Mouse (Mus musculus) bone marrow, adult 2 months (tissue): ENCODE measurements around the gene Yif1a.

Experiments
- CTCF ChIP-seq: fragments of 200-500 bp; IDR thresholded peaks from 2 replicates; pipeline ENCODE4 v1.5.1; 2011; ENCODE audit warnings: low read length, control low read depth; ENCODE audit not compliant: control insufficient read depth, insufficient read depth
- POLR2A ChIP-seq: fragments of 200-500 bp; IDR thresholded peaks from 2 replicates; pipeline ENCODE4 v1.6.1; 2011; ENCODE audit warnings: low read depth, mild to moderate bottlenecking, control low read depth, low read length, borderline replicate concordance; ENCODE audit not compliant: control insufficient read depth

DNA sequence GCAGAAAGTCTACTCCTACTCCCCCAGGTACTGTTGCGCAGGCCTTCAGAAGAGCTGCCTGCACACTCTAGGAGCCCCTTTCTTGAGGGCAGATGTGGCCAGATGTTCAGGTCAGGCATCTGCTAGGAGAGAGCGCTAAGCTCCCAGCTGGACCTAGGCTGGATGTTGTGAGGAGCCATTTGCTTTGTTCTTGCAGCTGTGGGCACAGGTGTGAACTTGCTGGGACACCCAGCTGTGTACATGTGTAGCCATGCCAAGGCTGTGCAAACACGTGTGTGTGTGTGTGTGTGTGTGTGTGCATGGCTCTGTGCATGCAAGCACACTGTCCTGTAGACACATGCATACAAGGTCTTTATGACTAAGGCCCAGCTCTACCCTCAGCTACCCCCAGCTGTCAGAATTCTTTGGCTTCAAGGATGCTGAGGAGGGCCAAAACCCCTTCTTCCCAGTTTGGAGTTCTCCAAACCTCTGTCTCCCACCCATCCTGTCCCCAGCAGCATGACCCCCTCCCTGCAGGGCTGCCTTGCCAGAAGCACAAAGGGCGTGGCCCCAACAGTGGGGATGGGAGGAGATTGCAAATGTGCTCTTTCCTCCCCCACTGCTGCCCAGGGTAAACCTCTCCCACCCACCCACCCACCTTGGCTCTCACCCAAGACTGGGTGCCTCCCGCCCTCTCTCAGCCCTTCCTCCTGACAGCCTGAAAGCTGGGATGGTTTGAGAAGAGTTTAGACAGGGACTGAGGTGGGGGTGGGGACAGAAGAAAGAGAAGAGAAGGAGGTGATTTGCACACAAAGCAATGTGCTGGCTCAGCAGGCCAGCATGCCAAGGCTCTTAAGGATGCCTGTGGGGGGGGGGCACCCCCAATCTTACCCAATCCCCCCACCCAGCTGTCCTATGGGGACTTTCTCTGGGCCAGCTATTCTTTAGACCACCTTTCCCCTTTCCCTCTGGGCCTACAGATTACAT is 27.7 kb upstream of the Yif1a start:
- no peak for TF ChIP-seq CTCF
- TF ChIP-seq POLR2A = no peak
